17 mouse cellular contexts compared by ENCODE assay signal in the genomic region with DNA sequence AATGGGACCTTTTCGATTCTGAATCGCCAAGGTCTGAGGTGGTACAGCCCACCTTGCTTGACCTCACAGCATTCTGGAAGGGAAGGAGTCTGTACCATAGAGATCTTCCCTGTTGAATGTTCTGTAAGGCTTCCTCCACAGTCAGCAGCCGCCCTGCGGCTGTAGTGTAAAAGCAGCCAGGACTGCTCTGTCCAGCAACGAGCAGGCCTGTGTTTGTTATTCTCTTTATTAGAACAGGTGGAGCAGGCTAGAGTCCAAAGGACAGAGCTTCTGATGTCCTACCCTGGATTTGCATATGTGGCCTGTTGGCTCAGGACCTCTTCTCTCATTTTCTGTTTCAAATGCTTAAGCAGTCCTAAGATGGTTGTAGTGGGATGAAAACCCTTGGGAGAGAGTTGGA. TPM values are rescaled to one million over a fixed set of nuclear protein-coding genes. Genes with fewer than 3 reads are reported as not detected.
DNase-seq lines count a peak whose midpoint lies in the region; ATAC-seq and TF ChIP-seq lines count a peak whose summit lies in the region.
"Had no signal": no experiment of that assay in that cellular context is flagged by ENCODE, and none has a peak within 500 bp of the region (broad histone marks: within the 10 kb centered on the region; RNA-seq: fewer than 3 reads in every experiment).

No protein-coding gene starts in this region.

- DNase-seq in heart, adult 9 months (ENCODE audit: low spot score in 2 of 2) = no peak
- DNase-seq in heart, postnatal 0 days (ENCODE audit: low spot score) = no peak
- no peak for DNase-seq in left cerebral cortex, adult 8-10 months (ENCODE audit: low spot score in 2 of 2)
- DNase-seq: adrenal gland, adult 8-10 months; cerebellum, adult 9-10 months; thymus, adult 2 months had no signal

- WGBS in heart, embryonic 14.5 days = 45% methylated on average over 5 of the region's 5 CpGs
- WGBS in heart, postnatal 0 days = 45% methylated on average over 5 of the region's 5 CpGs
- WGBS in intestine, postnatal 0 days = 53% methylated on average over 5 of the region's 5 CpGs
- 77% methylated on average over 5 of the region's 5 CpGs for WGBS in olfactory bulb, adult 2 months

- TF ChIP-seq EP300 in heart, postnatal 0 days (IDR thresholded peaks at IDR 0.05; ENCODE audit: low read depth) = no peak

- 0 out of 2 replicates have a peak overlapping the region, but pooled peaks have one; percentile 32 for H3K9ac ChIP-seq in heart, embryonic 14.5 days (ENCODE audit: low read length)
- no peak overlapping the region for H3K9ac ChIP-seq in heart, postnatal 0 days (replicated peaks; ENCODE audit: low read depth, low read length)
- no peak overlapping the region for H3K9ac ChIP-seq in intestine, postnatal 0 days (ENCODE audit: low read depth, low read length)
- H3K9ac ChIP-seq: kidney, embryonic 15.5 days; lung, embryonic 15.5 days had no signal

- no peaks in the 10 kb centered on the region for H3K27me3 ChIP-seq in heart, embryonic 14.5 days (ENCODE audit: control insufficient read depth, insufficient read depth, low read length)
- no peaks in the 10 kb centered on the region for H3K27me3 ChIP-seq in heart, postnatal 0 days (ENCODE audit: control insufficient read depth, insufficient read depth, low read length)
- no peaks in the 10 kb centered on the region for H3K27me3 ChIP-seq in intestine, postnatal 0 days (replicated peaks; ENCODE audit: control insufficient read depth, insufficient read depth, low read length)
- H3K27me3 ChIP-seq: kidney, embryonic 15.5 days; lung, embryonic 15.5 days had no signal

- H3K4me3 ChIP-seq in heart, embryonic 14.5 days (ENCODE audit: control insufficient read depth in 1 of 2, insufficient read depth in 1 of 2, low read depth in 1 of 2, low read length in 2 of 2) = no peak overlapping the region
- H3K4me3 ChIP-seq in heart, postnatal 0 days (ENCODE audit: low read depth, low read length) = no peak overlapping the region
- no peak overlapping the region for H3K4me3 ChIP-seq in intestine, postnatal 0 days (ENCODE audit: low read depth, low read length)
- no peak overlapping the region for H3K4me3 ChIP-seq in olfactory bulb, adult 2 months (ENCODE audit: insufficient read depth, low read depth, low read length)
- H3K4me3 ChIP-seq: kidney, embryonic 15.5 days; limb, embryonic 10.5 days; lung, embryonic 15.5 days had no signal

- no peak for ATAC-seq in heart, embryonic 14.5 days (ENCODE audit: insufficient number of reproducible peaks, insufficient read depth, low FRiP score, low read depth)
- no peak for ATAC-seq in heart, postnatal 0 days (ENCODE audit: insufficient read depth, low read depth)
- no peak for ATAC-seq in intestine, postnatal 0 days
- no peak for ATAC-seq in inflammation-experienced regulatory T-cells, adult 6 months
- ATAC-seq: forebrain, embryonic 14.5 days; hindbrain, postnatal 0 days; midbrain, embryonic 16.5 days had no signal

- H3K4me1 ChIP-seq in heart, embryonic 14.5 days (ENCODE audit: control insufficient read depth in 2 of 2, insufficient read depth in 2 of 2, low read length in 2 of 2) = peaks cover 43 to 72% of the 10 kb centered on the region in 2 experiments
- peaks cover 44% of the 10 kb centered on the region for H3K4me1 ChIP-seq in heart, postnatal 0 days (ENCODE audit: control insufficient read depth, insufficient read depth)
- no peaks in the 10 kb centered on the region; the same call in 1 of the 2 replicates for H3K4me1 ChIP-seq in intestine, postnatal 0 days (replicated peaks; ENCODE audit: control insufficient read depth, insufficient read depth, low read length)
- peaks cover 13% of the 10 kb centered on the region for H3K4me1 ChIP-seq in olfactory bulb, adult 2 months (ENCODE audit: control insufficient read depth, insufficient read depth, low read length)
- H3K4me1 ChIP-seq: kidney, embryonic 15.5 days had no signal

- H3K27ac ChIP-seq in heart, embryonic 14.5 days (replicated peaks in 1 of 2; ENCODE audit: control insufficient read depth in 1 of 2, insufficient read depth in 1 of 2, low read depth in 2 of 2, low read length in 2 of 2) = peak overlapping the region in 1 of 2 experiments; percentile 39; a peak in 1 of 4 replicates
- H3K27ac ChIP-seq in heart, postnatal 0 days (ENCODE audit: low read depth) = peak overlapping the region; percentile 71
- peak overlapping the region; percentile 41; the same call in 1 of the 2 replicates for H3K27ac ChIP-seq in intestine, postnatal 0 days (ENCODE audit: low read depth, low read length)
- peak overlapping the region; percentile 71 for H3K27ac ChIP-seq in olfactory bulb, adult 2 months (ENCODE audit: insufficient read depth, low read depth, low read length)
- H3K27ac ChIP-seq: hindbrain, postnatal 0 days; kidney, embryonic 15.5 days; limb, embryonic 10.5 days; lung, embryonic 15.5 days had no signal

- no peak for TF ChIP-seq CTCF in heart, postnatal 0 days (IDR thresholded peaks at IDR 0.05; ENCODE audit: low read depth)
- TF ChIP-seq CTCF in intestine, postnatal 0 days (IDR thresholded peaks at IDR 0.05; ENCODE audit: low read depth) = no peak
- TF ChIP-seq CTCF in olfactory bulb, adult 2 months (IDR thresholded peaks at IDR 0.05; ENCODE audit: insufficient read depth, low read depth, low read length) = no peak

- no peaks in the 10 kb centered on the region for H3K9me3 ChIP-seq in heart, embryonic 14.5 days (ENCODE audit: control insufficient read depth, low read length)
- H3K9me3 ChIP-seq in heart, postnatal 0 days (replicated peaks; ENCODE audit: control insufficient read depth, low read length) = no peaks in the 10 kb centered on the region
- H3K9me3 ChIP-seq in intestine, postnatal 0 days (ENCODE audit: control insufficient read depth) = no peaks in the 10 kb centered on the region
- H3K9me3 ChIP-seq: kidney, embryonic 15.5 days; limb, embryonic 10.5 days; lung, embryonic 15.5 days had no signal

- TF ChIP-seq POLR2A in olfactory bulb, adult 2 months (IDR thresholded peaks at IDR 0.05; ENCODE audit: insufficient read depth, low read depth, low read length) = no peak

- H3K36me3 ChIP-seq in heart, embryonic 14.5 days (ENCODE audit: control insufficient read depth, insufficient read depth, low read length) = no peaks in the 10 kb centered on the region
- no peaks in the 10 kb centered on the region for H3K36me3 ChIP-seq in heart, postnatal 0 days (replicated peaks; ENCODE audit: control insufficient read depth, insufficient read depth, low read length)
- no peaks in the 10 kb centered on the region for H3K36me3 ChIP-seq in intestine, postnatal 0 days (ENCODE audit: control insufficient read depth, insufficient read depth)
- H3K36me3 ChIP-seq: limb, embryonic 10.5 days; lung, embryonic 15.5 days had no signal

- no peak overlapping the region for H3K4me2 ChIP-seq in heart, embryonic 14.5 days (ENCODE audit: low read length)
- no peak overlapping the region for H3K4me2 ChIP-seq in heart, postnatal 0 days (ENCODE audit: low read depth, low read length)
- H3K4me2 ChIP-seq in intestine, postnatal 0 days (replicated peaks; ENCODE audit: low read depth) = no peak overlapping the region
- H3K4me2 ChIP-seq: kidney, embryonic 15.5 days; lung, embryonic 15.5 days had no signal

RNA-seq across cellular contexts. Expression of a gene that starts 4.1 kb away (rescaled TPM):
- polyA plus RNA-seq in heart, embryonic 14.5 days (2014; fragmentation: Nextera tagmentation; extraction: Ambion mirVana) = 60.9 and 68.3 TPM in 2 replicates
- 120 and 159 TPM in 2 replicates for total RNA-seq in heart, postnatal 0 days (2014; rRNA removed; ENCODE audit: low replicate concordance)
- polyA plus RNA-seq in heart, postnatal 0 days (2015; fragmentation: Nextera tagmentation; extraction: Ambion mirVana) = 46.5 and 51.3 TPM in 2 replicates
- polyA plus RNA-seq in intestine, postnatal 0 days (2015; fragmentation: Nextera tagmentation; extraction: Ambion mirVana) = 1.2 and 1.5 TPM in 2 replicates
- polyA plus RNA-seq in olfactory bulb, adult 2 months (2012; ENCODE audit: insufficient read depth, insufficient read length, low replicate concordance, missing spikeins) = 35.8 TPM in 1 of 2 replicates, not detected in the other
- total RNA-seq in left cerebral cortex, adult 8-10 months (2022) = 10 to 100 TPM; 52.8 to 62.4 (median 55.1) TPM
- 1 to 10 TPM in 1 of 3 experiments, not detected in 2; 1.1 TPM for polyA plus RNA-seq in inflammation-experienced regulatory T-cells, adult 6 months (2017; shearing (Covaris generic))

RNA-seq across cellular contexts. Expression of a gene that starts 25.3 kb away (rescaled TPM):
- 8.6 and 8.9 TPM in 2 replicates for polyA plus RNA-seq in heart, embryonic 14.5 days (2014; fragmentation: Nextera tagmentation; extraction: Ambion mirVana)
- total RNA-seq in heart, postnatal 0 days (2014; rRNA removed; ENCODE audit: low replicate concordance) = 8.8 and 12.4 TPM in 2 replicates
- polyA plus RNA-seq in heart, postnatal 0 days (2015; fragmentation: Nextera tagmentation; extraction: Ambion mirVana) = 9.9 and 11.4 TPM in 2 replicates
- 4.9 and 5.1 TPM in 2 replicates for polyA plus RNA-seq in intestine, postnatal 0 days (2015; fragmentation: Nextera tagmentation; extraction: Ambion mirVana)
- polyA plus RNA-seq in olfactory bulb, adult 2 months (2012; ENCODE audit: insufficient read depth, insufficient read length, low replicate concordance, missing spikeins) = not detected in 2 replicates
- total RNA-seq in left cerebral cortex, adult 8-10 months (2022) = 10 to 100 TPM; 19.3 to 24.5 (median 20.7) TPM
- 10 to 100 TPM; 15.7 to 16.9 (median 15.8) TPM for polyA plus RNA-seq in inflammation-experienced regulatory T-cells, adult 6 months (2017; shearing (Covaris generic))

RNA-seq across cellular contexts. Expression of a gene that starts 36.0 kb away (rescaled TPM):
- not detected in 2 replicates for polyA plus RNA-seq in heart, embryonic 14.5 days (2014; fragmentation: Nextera tagmentation; extraction: Ambion mirVana)
- not detected in 2 replicates for total RNA-seq in heart, postnatal 0 days (2014; rRNA removed; ENCODE audit: low replicate concordance)
- polyA plus RNA-seq in heart, postnatal 0 days (2015; fragmentation: Nextera tagmentation; extraction: Ambion mirVana) = not detected in 2 replicates
- polyA plus RNA-seq in intestine, postnatal 0 days (2015; fragmentation: Nextera tagmentation; extraction: Ambion mirVana) = 0.03 TPM in 2 replicates
- polyA plus RNA-seq in olfactory bulb, adult 2 months (2012; ENCODE audit: insufficient read depth, insufficient read length, low replicate concordance, missing spikeins) = not detected in 2 replicates
- total RNA-seq in left cerebral cortex, adult 8-10 months (2022) = 1 to 10 TPM; 1.5 to 4.6 (median 2.8) TPM
- polyA plus RNA-seq in inflammation-experienced regulatory T-cells, adult 6 months (2017; shearing (Covaris generic)) = 1 to 10 TPM; 4.5 to 8.3 (median 6.9) TPM
- total RNA-seq: heart, adult 18-20 months had no signal
- polyA plus RNA-seq: limb, embryonic 10.5 days had no signal
